Mouse (Mus musculus): ENCODE results near the gene Txlna. TPM values are rescaled to one million over a fixed set of nuclear protein-coding genes. Genes with fewer than 3 reads are reported as not detected.

Gene Txlna
- polyA plus RNA-seq, 1 experiment: 22.7 TPM

DNA sequence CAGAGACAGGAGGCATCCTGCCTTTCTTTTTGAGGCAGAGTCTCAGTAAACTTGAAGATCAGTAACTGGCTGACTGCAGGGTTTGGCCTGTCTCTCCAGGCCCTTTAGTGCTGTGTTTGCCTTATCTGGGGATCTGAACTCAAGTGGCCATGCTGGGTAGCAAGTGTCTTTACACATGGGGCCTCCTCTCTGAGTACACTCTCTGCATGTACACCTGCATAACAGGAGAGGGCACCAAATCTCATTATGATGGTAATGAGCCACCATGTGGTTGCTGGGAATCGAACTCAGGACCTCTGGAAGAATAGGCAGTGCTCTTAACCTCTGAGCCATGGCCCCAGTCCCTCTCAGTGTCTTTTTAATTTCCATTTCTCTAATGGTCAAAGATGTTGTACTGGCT is 58.6 kb downstream of the Txlna start:
- whole genome bisulfite sequencing: 87% methylated on average over 1 of the region's 1 CpGs
- no peak for DNase-seq
- no peak overlapping the region for H3K4me3 ChIP-seq (ENCODE audit: insufficient read depth, low read depth, low read length)
- H3K27me3 ChIP-seq (replicated peaks; ENCODE audit: control insufficient read depth, insufficient read depth, low read length): no peaks in the 10 kb centered on the region
- H3K36me3 ChIP-seq (ENCODE audit: control insufficient read depth, insufficient read depth, low read length): no peaks in the 10 kb centered on the region
- TF ChIP-seq POLR2A (IDR thresholded peaks at IDR 0.05; ENCODE audit: low read depth, low read length) (no peak), CTCF (conservative IDR thresholded peaks at IDR 0.05; ENCODE audit: insufficient read depth, insufficient read length, low read depth, low read length) (no peak)
- no peak overlapping the region for H3K27ac ChIP-seq (ENCODE audit: insufficient read depth, low read depth, low read length)
- H3K4me1 ChIP-seq (ENCODE audit: control insufficient read depth, insufficient read depth, low read length): peaks cover 3% of the 10 kb centered on the region; the same call in 1 of the 2 replicates

DNA sequence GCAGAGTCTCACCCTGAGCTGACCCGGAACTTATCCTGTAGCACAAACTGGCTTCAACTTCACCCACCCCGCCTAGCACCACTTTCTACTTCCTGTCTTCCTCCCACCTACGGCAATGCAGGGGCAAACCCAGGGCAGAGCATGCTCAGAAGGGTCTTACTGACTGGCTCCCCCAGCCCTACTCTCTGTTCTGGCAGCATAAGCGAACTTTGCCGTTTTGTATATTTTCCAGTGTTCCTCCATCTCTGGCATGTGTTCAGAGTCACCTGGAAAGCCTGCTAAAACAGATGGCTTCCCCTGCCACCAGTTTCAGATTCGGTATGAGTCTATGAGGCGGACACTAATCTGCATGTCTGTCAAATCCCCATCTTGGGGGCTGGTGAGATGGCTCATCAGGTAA is 60.5 kb downstream of the Txlna start:
- 61% methylated on average over 7 of the region's 7 CpGs for WGBS
- H3K4me3 ChIP-seq (ENCODE audit: insufficient read depth, low read depth, low read length): no peak overlapping the region
- H3K4me1 ChIP-seq (ENCODE audit: control insufficient read depth, insufficient read depth, low read length): peaks cover 3% of the 10 kb centered on the region; the same call in 1 of the 2 replicates
- TF ChIP-seq POLR2A (IDR thresholded peaks at IDR 0.05; ENCODE audit: low read depth, low read length) (no peak), CTCF (conservative IDR thresholded peaks at IDR 0.05; ENCODE audit: insufficient read depth, insufficient read length, low read depth, low read length) (no peak)
- H3K27me3 ChIP-seq (replicated peaks; ENCODE audit: control insufficient read depth, insufficient read depth, low read length): no peaks in the 10 kb centered on the region
- no peaks in the 10 kb centered on the region for H3K36me3 ChIP-seq (ENCODE audit: control insufficient read depth, insufficient read depth, low read length)
- no peak for DNase-seq
- H3K27ac ChIP-seq (ENCODE audit: insufficient read depth, low read depth, low read length): peak overlapping the region; percentile 54; the same call in 1 of the 2 replicates

DNA sequence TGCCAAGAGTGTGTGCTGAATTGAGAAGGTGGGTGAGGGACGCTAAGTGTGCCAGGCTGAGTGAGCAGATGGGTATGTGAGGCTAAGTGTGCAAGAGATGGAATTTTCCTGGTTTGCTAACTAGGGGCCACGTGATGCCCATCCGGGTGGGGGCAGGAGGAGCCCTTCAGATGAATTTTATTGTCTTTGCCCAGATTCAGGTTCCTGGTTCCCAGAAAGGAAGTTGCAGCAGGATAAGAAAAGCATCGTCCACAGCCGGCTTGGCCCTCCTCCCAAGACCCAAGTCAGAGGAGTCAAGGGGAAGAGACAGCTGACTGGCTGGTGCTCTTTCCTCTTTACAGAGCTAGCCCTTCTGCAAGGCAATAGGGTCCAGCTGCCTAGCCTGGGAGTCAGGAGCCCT is 62.4 kb downstream of the Txlna start, which contains the start of gene Fam167b:
Gene Fam167b, minus strand, starts transcription at position 84 of the 400 bp plus-strand sequence.
- peak within 1 kb of the TSS; percentile 64 for H3K4me3 ChIP-seq (ENCODE audit: insufficient read depth, low read depth, low read length)
- peak; percentile 89 for DNase-seq
- peak within 1 kb of the TSS; percentile 94 for H3K27ac ChIP-seq (ENCODE audit: insufficient read depth, low read depth, low read length)

DNA sequence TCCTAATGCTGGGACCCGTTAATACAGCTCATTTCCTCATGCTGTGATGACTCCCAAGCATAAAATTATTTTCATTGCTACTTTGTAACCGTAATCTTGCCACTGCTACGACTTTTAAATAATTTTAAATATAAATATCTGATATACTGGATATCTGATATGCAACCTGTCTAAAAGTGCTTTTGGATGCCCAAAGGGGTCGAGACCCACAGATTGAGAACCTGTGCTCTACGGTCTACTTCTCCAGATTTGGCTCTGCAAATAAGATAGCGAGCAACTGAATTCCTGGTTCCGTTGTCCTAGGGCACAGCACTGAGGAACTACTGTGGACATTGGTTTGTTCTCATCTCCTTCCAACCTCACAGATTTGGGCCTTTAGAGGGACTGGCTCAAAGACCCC is 63.2 kb downstream of the Txlna start:
- Histone ChIP-seq H3K4me1 (ENCODE audit: control insufficient read depth, insufficient read depth, low read length) (no peaks in the 10 kb centered on the region), H3K27ac (ENCODE audit: insufficient read depth, low read depth, low read length) (peak overlapping the region; percentile 94), H3K36me3 (ENCODE audit: control insufficient read depth, insufficient read depth, low read length) (no peaks in the 10 kb centered on the region), H3K4me3 (ENCODE audit: insufficient read depth, low read depth, low read length) (peak overlapping the region; percentile 64), H3K27me3 (replicated peaks; ENCODE audit: control insufficient read depth, insufficient read depth, low read length) (no peaks in the 10 kb centered on the region)
- no peak for TF ChIP-seq CTCF (conservative IDR thresholded peaks at IDR 0.05; ENCODE audit: insufficient read depth, insufficient read length, low read depth, low read length)
- no peak for TF ChIP-seq POLR2A (IDR thresholded peaks at IDR 0.05; ENCODE audit: low read depth, low read length)
- no peak for DNase-seq
- WGBS: 69% methylated on average over 7 of the region's 7 CpGs

More for the DNA sequence above, 62.4 kb downstream of the Txlna start, which contains the start of gene Fam167b:
- TF ChIP-seq POLR2A (IDR thresholded peaks at IDR 0.05; ENCODE audit: low read depth, low read length): no peak
- no peak for TF ChIP-seq CTCF (conservative IDR thresholded peaks at IDR 0.05; ENCODE audit: insufficient read depth, insufficient read length, low read depth, low read length)
- Histone ChIP-seq H3K4me1 (ENCODE audit: control insufficient read depth, insufficient read depth, low read length) (no peaks in the 10 kb centered on the region), H3K27me3 (replicated peaks; ENCODE audit: control insufficient read depth, insufficient read depth, low read length) (no peaks in the 10 kb centered on the region), H3K36me3 (ENCODE audit: control insufficient read depth, insufficient read depth, low read length) (no peaks in the 10 kb centered on the region)
- WGBS: 67% methylated on average over 5 of the region's 5 CpGs

DNA sequence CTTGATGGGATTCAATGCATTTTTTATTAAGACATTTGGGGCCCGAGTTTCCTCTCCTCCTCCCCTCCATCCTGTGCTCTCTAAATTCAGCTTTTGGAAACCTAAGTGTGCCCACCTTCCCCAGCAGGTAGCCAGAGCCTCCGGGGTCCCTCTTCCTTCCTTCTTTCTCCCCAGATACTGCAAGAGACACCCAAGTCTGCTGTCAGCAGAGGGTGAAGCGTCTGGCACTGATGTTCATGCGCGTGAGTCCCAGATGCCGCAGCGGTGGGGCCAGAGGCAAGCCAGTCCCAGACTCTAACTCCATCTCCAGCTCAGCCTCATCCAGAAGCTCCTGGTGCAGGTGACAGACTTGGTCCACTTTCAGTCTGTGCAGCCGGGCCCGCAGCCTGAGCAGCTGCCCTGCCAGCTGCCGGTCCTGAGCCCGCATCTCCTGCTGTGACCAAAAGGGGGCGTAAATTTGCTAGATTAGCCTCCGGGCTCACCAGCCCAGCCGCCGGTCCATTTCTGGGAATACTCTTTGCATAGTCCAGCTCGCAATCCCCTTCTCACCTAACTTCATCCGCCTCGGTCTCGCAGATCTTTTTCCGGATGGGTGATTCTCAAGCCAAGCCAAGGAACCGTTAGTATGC is 63.9 kb downstream of the Txlna start:
- H3K27ac ChIP-seq (ENCODE audit: insufficient read depth, low read depth, low read length): peak overlapping the region; percentile 51
- H3K36me3 ChIP-seq (ENCODE audit: control insufficient read depth, insufficient read depth, low read length): no peaks in the 10 kb centered on the region
- H3K4me1 ChIP-seq (ENCODE audit: control insufficient read depth, insufficient read depth, low read length): no peaks in the 10 kb centered on the region
- DNase-seq: peak; percentile 85
- 19% methylated on average over 21 of the region's 21 CpGs for WGBS
- TF ChIP-seq CTCF (conservative IDR thresholded peaks at IDR 0.05; ENCODE audit: insufficient read depth, insufficient read length, low read depth, low read length): peak; percentile 75
- TF ChIP-seq POLR2A (IDR thresholded peaks at IDR 0.05; ENCODE audit: low read depth, low read length): no peak
- H3K4me3 ChIP-seq (ENCODE audit: insufficient read depth, low read depth, low read length): peak overlapping the region; percentile 30
- no peaks in the 10 kb centered on the region for H3K27me3 ChIP-seq (replicated peaks; ENCODE audit: control insufficient read depth, insufficient read depth, low read length)

Other genes with a start within 250 kb of the Txlna start
- gene Zbtb8b, start 200.2 kb downstream of the Txlna start, polyA plus RNA-seq (2012; rRNA removed): 0.58 and 0.64 TPM in 2 replicates
- 25.3 and 28.7 TPM in 2 replicates for gene Bsdc1, start 179.5 kb downstream of the Txlna start, polyA plus RNA-seq (2012; rRNA removed)
- 0.10 TPM in 1 of 2 replicates, not detected in the other for gene Tssk3, start 150.0 kb downstream of the Txlna start, polyA plus RNA-seq (2012; rRNA removed)
- gene Fam229a, start 149.9 kb downstream of the Txlna start, polyA plus RNA-seq (2012; rRNA removed): 0.94 and 1.1 TPM in 2 replicates
- gene Marcksl1, start 127.5 kb downstream of the Txlna start, polyA plus RNA-seq (2012; rRNA removed): 20.3 and 26.5 TPM in 2 replicates
- 35.4 and 41.6 TPM in 2 replicates for gene Hdac1, start 98.4 kb downstream of the Txlna start, polyA plus RNA-seq (2012; rRNA removed)
- gene Lck, start 67.4 kb downstream of the Txlna start, polyA plus RNA-seq (2012; rRNA removed): 2.3 and 12.7 TPM in 2 replicates
- 24.6 and 27.2 TPM in 2 replicates for gene Fam167b, start 62.5 kb downstream of the Txlna start, polyA plus RNA-seq (2012; rRNA removed)
- 311 TPM in 2 replicates for gene Eif3i, start 40.4 kb downstream of the Txlna start, polyA plus RNA-seq (2012; rRNA removed)
- 160 and 162 TPM in 2 replicates for gene Tmem234, start 40.4 kb downstream of the Txlna start, polyA plus RNA-seq (2012; rRNA removed)
- gene Dcdc2b, start 26.8 kb downstream of the Txlna start, polyA plus RNA-seq (2012; rRNA removed): 2.2 and 3.7 TPM in 2 replicates
- 66.5 and 67.4 TPM in 2 replicates for gene Iqcc, start 22.0 kb downstream of the Txlna start, polyA plus RNA-seq (2012; rRNA removed)
- 16.2 and 20.8 TPM in 2 replicates for gene Ccdc28b, start 17.1 kb downstream of the Txlna start, polyA plus RNA-seq (2012; rRNA removed)
- gene Kpna6, start 31.7 kb upstream of the Txlna start, polyA plus RNA-seq (2012; rRNA removed): 35.0 and 39.0 TPM in 2 replicates
- gene Tmem39b, start 55.8 kb upstream of the Txlna start, polyA plus RNA-seq (2012; rRNA removed): 28.5 and 34.0 TPM in 2 replicates
- 16.0 TPM in 2 replicates for gene Khdrbs1, start 101.2 kb upstream of the Txlna start, polyA plus RNA-seq (2012; rRNA removed)
- gene Ptp4a2, start 170.2 kb upstream of the Txlna start, polyA plus RNA-seq (2012; rRNA removed): 29.9 and 41.5 TPM in 2 replicates